Mouse (Mus musculus) lung, postnatal 0 days (tissue): Measurements from ENCODE around the gene Scn2a. TPM values are rescaled to one million over a fixed set of nuclear protein-coding genes. Genes with fewer than 3 reads are reported as not detected.

Source experiments
- ATAC-seq: fragments of 200-750 bp; cut with Nextera tagmentation; 2 replicates; pipeline ENCODE4 v1.8.0; 2017; ENCODE audit warnings: moderate library complexity
- DNase-seq: peaks from one replicate; pipeline ENCODE4 v3.0.0-alpha.2; 2016; ENCODE audit warnings: low spot score
- H3K27ac ChIP-seq: fragments of 300-500 bp; sonication (generic); 2 replicates; pipeline ENCODE4 v1.5.1; 2014; ENCODE audit warnings: antibody characterized with exemption, mild to moderate bottlenecking, low read length, mixed read lengths
- H3K27me3 ChIP-seq: fragments of 300-500 bp; sonication (generic); replicated peaks from 2 replicates; pipeline ENCODE4 v1.6.1; 2014; ENCODE audit warnings: low read length, mixed read lengths; ENCODE audit not compliant: insufficient read depth
- H3K36me3 ChIP-seq: fragments of 300-500 bp; sonication (generic); 2 replicates; pipeline ENCODE4 v1.6.1; 2014; ENCODE audit warnings: low read length, mixed read lengths; ENCODE audit not compliant: insufficient read depth
- H3K4me1 ChIP-seq: fragments of 300-500 bp; sonication (generic); 2 replicates; pipeline ENCODE4 v1.6.1; 2014; ENCODE audit warnings: antibody characterized with exemption, low read depth, low read length, mixed read lengths; ENCODE audit not compliant: insufficient read depth
- H3K4me2 ChIP-seq: fragments of 300-500 bp; sonication (generic); replicated peaks from 2 replicates; pipeline ENCODE4 v1.6.1; 2014; ENCODE audit warnings: low read depth, mild to moderate bottlenecking, low read length, moderate library complexity, mixed read lengths
- H3K4me3 ChIP-seq: fragments of 300-500 bp; sonication (generic); 2 replicates; pipeline ENCODE4 v1.5.1; 2014; ENCODE audit warnings: low read depth, low read length
- H3K9ac ChIP-seq: fragments of 300-500 bp; sonication (generic); replicated peaks from 2 replicates; pipeline ENCODE4 v1.6.1; 2014; ENCODE audit warnings: low read depth, mild to moderate bottlenecking
- H3K9me3 ChIP-seq: fragments of 300-500 bp; sonication (generic); 2 replicates; pipeline ENCODE4 v1.6.1; 2016; ENCODE audit warnings: low read length, mixed read lengths
- CTCF ChIP-seq: IDR thresholded peaks from 2 replicates; pipeline ENCODE4 v1.5.1; 2016; ENCODE audit warnings: antibody characterized with exemption, mild to moderate bottlenecking
- EP300 ChIP-seq: IDR thresholded peaks from 2 replicates; pipeline ENCODE4 v1.6.1; 2016; ENCODE audit warnings: antibody characterized with exemption, mild to moderate bottlenecking, control low read depth
- WGBS: fragments of 180-500 bp; shearing (Covaris S2); extraction: QIAGEN DNeasy Blood & Tissue Kit; methylation state at CpG from one replicate; pipeline ENCODE4 v1.1.7; 2014; 5-methylcytosine and 5-hydroxymethylcytosine counted together
- polyA plus RNA-seq: library from polyadenylated mRNA; unstranded; fragments of >200 nt; fragmentation: Nextera tagmentation; extraction: Ambion mirVana; gene quantifications from 2 replicates; pipeline ENCODE4 v1.2.1, GENCODE M21; 2015

Scn2a gene
- polyA plus RNA-seq, 1 experiment from 2014 or later = 0.72 TPM

- no peaks in the 10 kb centered on the region for H3K9me3 ChIP-seq
- no peak overlapping the region for H3K4me2 ChIP-seq
- TF ChIP-seq EP300 (no peak), CTCF (no peak)
- H3K9ac ChIP-seq = no peak overlapping the region
- no peak overlapping the region for H3K4me3 ChIP-seq
- H3K27me3 ChIP-seq = no peaks in the 10 kb centered on the region
- no peak for DNase-seq
- H3K4me1 ChIP-seq = no peaks in the 10 kb centered on the region
- H3K27ac ChIP-seq = no peak overlapping the region
- no peak for ATAC-seq
- WGBS = 77% methylated on average over 7 of the region's 7 CpGs
- no peaks in the 10 kb centered on the region for H3K36me3 ChIP-seq
These were observed 32.1 kb downstream of the Scn2a start for GRCm38 (mm10) chr2:65652636-65653035.

- no peaks in the 10 kb centered on the region for H3K36me3 ChIP-seq
- H3K27me3 ChIP-seq = no peaks in the 10 kb centered on the region
- H3K4me3 ChIP-seq = no peak overlapping the region
- DNase-seq (no peak), ATAC-seq (no peak)
- H3K9me3 ChIP-seq = no peaks in the 10 kb centered on the region
- 53% methylated on average over 4 of the region's 4 CpGs for WGBS
- no peak overlapping the region for H3K27ac ChIP-seq
- H3K9ac ChIP-seq = no peak overlapping the region
- no peak for TF ChIP-seq CTCF
- no peaks in the 10 kb centered on the region for H3K4me1 ChIP-seq
- H3K4me2 ChIP-seq = no peak overlapping the region
These were observed 36.5 kb downstream of the Scn2a start for GRCm38 (mm10) chr2:65657031-65657430.

GRCm38 (mm10) chr2:65658430-65658829 is 37.9 kb downstream of the Scn2a start:
- no peak overlapping the region for H3K27ac ChIP-seq
- H3K27me3 ChIP-seq = no peaks in the 10 kb centered on the region

GRCm38 (mm10) chr2:65663892-65664291 is 43.3 kb downstream of the Scn2a start:
- Histone ChIP-seq H3K36me3 (no peaks in the 10 kb centered on the region), H3K4me2 (no peak overlapping the region), H3K27me3 (no peaks in the 10 kb centered on the region), H3K4me3 (no peak overlapping the region), H3K9me3 (no peaks in the 10 kb centered on the region), H3K4me1 (no peaks in the 10 kb centered on the region), H3K27ac (no peak overlapping the region), H3K9ac (no peak overlapping the region)
- no peak for DNase-seq
- no peak for ATAC-seq
- TF ChIP-seq EP300 = no peak
- no peak for TF ChIP-seq CTCF

More at GRCm38 (mm10) chr2:65658430-65658829, 37.9 kb downstream of the Scn2a start:
- H3K4me2 ChIP-seq = no peak overlapping the region
- no peak overlapping the region for H3K4me3 ChIP-seq
- no peak for DNase-seq
- 74% methylated on average over 8 of the region's 8 CpGs for WGBS
- no peaks in the 10 kb centered on the region for H3K9me3 ChIP-seq
- no peak for ATAC-seq
- no peaks in the 10 kb centered on the region for H3K4me1 ChIP-seq
- H3K9ac ChIP-seq = no peak overlapping the region
- no peaks in the 10 kb centered on the region for H3K36me3 ChIP-seq
- TF ChIP-seq CTCF = no peak
- no peak for TF ChIP-seq EP300

DNA sequence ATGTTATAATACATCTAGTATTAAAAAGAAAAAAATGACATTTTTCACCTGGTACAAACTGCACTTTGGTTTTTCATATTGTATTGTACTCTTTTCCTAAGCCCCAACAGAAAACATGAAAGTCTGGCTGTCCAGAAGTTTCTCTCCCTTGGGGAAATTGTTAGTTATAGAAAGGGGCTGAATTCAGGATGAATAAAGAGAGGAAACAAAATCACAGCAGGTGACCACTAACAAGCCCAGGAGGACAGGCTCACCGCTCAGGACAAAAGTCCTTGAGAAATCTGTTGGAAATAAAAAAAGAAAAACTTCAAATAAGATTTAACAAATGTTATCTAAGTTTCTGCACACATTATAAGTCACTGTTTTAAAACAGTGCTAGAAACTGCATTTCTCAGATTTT is 43.9 kb downstream of the Scn2a start:
- Histone ChIP-seq H3K9ac (no peak overlapping the region), H3K4me2 (no peak overlapping the region), H3K9me3 (no peaks in the 10 kb centered on the region), H3K36me3 (no peaks in the 10 kb centered on the region), H3K4me1 (no peaks in the 10 kb centered on the region), H3K4me3 (no peak overlapping the region), H3K27ac (no peak overlapping the region), H3K27me3 (no peaks in the 10 kb centered on the region)
- 59% methylated on average over 1 of the region's 1 CpGs for WGBS
- no peak for TF ChIP-seq EP300
- TF ChIP-seq CTCF = no peak
- no peak for DNase-seq
- ATAC-seq = no peak

GRCm38 (mm10) chr2:65665180-65665579 is 44.6 kb downstream of the Scn2a start:
- Histone ChIP-seq H3K9me3 (no peaks in the 10 kb centered on the region), H3K27ac (no peak overlapping the region), H3K36me3 (no peaks in the 10 kb centered on the region), H3K4me2 (no peak overlapping the region), H3K4me1 (no peaks in the 10 kb centered on the region), H3K27me3 (no peaks in the 10 kb centered on the region), H3K4me3 (no peak overlapping the region), H3K9ac (no peak overlapping the region)
- 42% methylated on average over 4 of the region's 4 CpGs for WGBS
- no peak for TF ChIP-seq EP300
- no peak for TF ChIP-seq CTCF
- ATAC-seq = no peak
- DNase-seq = no peak
